In genomic region chr16:93710924-93711323, GRCm38 (mm10) we compare ENCODE assay signal across 8 mouse cellular contexts. TPM values are rescaled to one million over a fixed set of nuclear protein-coding genes. Genes with fewer than 3 reads are reported as not detected.
DNase-seq lines count a peak whose midpoint lies in the region; ATAC-seq and TF ChIP-seq lines count a peak whose summit lies in the region.

No protein-coding gene starts in this region.

- WGBS in hindbrain, embryonic 10.5 days = under 1% methylated on average over 11 of the region's 11 CpGs
- WGBS in lung, postnatal 0 days = under 1% methylated on average over 11 of the region's 11 CpGs

- H3K9me3 ChIP-seq in hindbrain, embryonic 10.5 days = no peaks in the 10 kb centered on the region
- no peaks in the 10 kb centered on the region for H3K9me3 ChIP-seq in lung, postnatal 0 days (ENCODE audit: low read length)

- H3K4me1 ChIP-seq in hindbrain, embryonic 10.5 days (replicated peaks) = peaks cover 22% of the 10 kb centered on the region
- peaks cover 4% of the 10 kb centered on the region; the same call in 1 of the 2 replicates for H3K4me1 ChIP-seq in lung, postnatal 0 days (ENCODE audit: insufficient read depth, low read depth, low read length)

- H3K9ac ChIP-seq in lung, postnatal 0 days (replicated peaks; ENCODE audit: low read depth) = no peak overlapping the region

- DNase-seq in Muller cell, postnatal 12 days (ENCODE audit: inconsistent ontology term) = peak; percentile 84
- peak; percentile 84 for DNase-seq in cerebellum, adult 8-10 months
- peak; percentile 68 for DNase-seq in forelimb bud, embryonic 11.5 days (ENCODE audit: low read depth, low spot score)
- peak; percentile 71 for DNase-seq in hindbrain, embryonic 10.5 days (ENCODE audit: low spot score)
- DNase-seq in layer of hippocampus, postnatal 10 days (ENCODE audit: low spot score in 2 of 2) = peak; percentile 69 to 77
- DNase-seq in lung, postnatal 0 days (ENCODE audit: low spot score) = peak; percentile 95
- DNase-seq in ovary, postnatal 36 days (ENCODE audit: low spot score) = peak; percentile 60
- DNase-seq in thymus, postnatal 14 days = peak; percentile 77

- H3K36me3 ChIP-seq in hindbrain, embryonic 10.5 days = no peaks in the 10 kb centered on the region
- no peaks in the 10 kb centered on the region for H3K36me3 ChIP-seq in lung, postnatal 0 days (ENCODE audit: insufficient read depth, low read length)

- peak; percentile 28 for ATAC-seq in lung, postnatal 0 days

- H3K27me3 ChIP-seq in hindbrain, embryonic 10.5 days (ENCODE audit: insufficient read depth, poor library complexity, severe bottlenecking) = peaks cover 43% of the 10 kb centered on the region
- H3K27me3 ChIP-seq in lung, postnatal 0 days (replicated peaks; ENCODE audit: insufficient read depth, low read length) = no peaks in the 10 kb centered on the region

- no peak overlapping the region for H3K27ac ChIP-seq in hindbrain, embryonic 10.5 days
- peak overlapping the region; percentile 73 for H3K27ac ChIP-seq in lung, postnatal 0 days (ENCODE audit: low read length)

- peak overlapping the region; percentile 82 for H3K4me3 ChIP-seq in hindbrain, embryonic 10.5 days
- H3K4me3 ChIP-seq in lung, postnatal 0 days (ENCODE audit: low read depth, low read length) = peak overlapping the region; percentile 36

- peak overlapping the region; percentile 54 for H3K4me2 ChIP-seq in lung, postnatal 0 days (replicated peaks; ENCODE audit: low read depth, low read length)

- peak; percentile 88 for TF ChIP-seq CTCF in lung, postnatal 0 days (IDR thresholded peaks at IDR 0.05)

- TF ChIP-seq EP300 in lung, postnatal 0 days (IDR thresholded peaks at IDR 0.05) = no peak

RNA-seq across cellular contexts. Expression of gene Dop1b, which starts 0.8 kb away (rescaled TPM):
- polyA plus RNA-seq in hindbrain, embryonic 10.5 days (2016; fragmentation: Nextera tagmentation; extraction: Ambion mirVana) = 12.0 and 20.2 TPM in 2 replicates
- 10 to 100 TPM; 90.1 to 93.3 TPM for total RNA-seq in layer of hippocampus, postnatal 10 days (2021)
- 14.8 and 19.8 TPM in 2 replicates for polyA plus RNA-seq in lung, postnatal 0 days (2015; fragmentation: Nextera tagmentation; extraction: Ambion mirVana)

RNA-seq across cellular contexts. Expression of gene Cbr3, which starts 27.9 kb away (rescaled TPM):
- polyA plus RNA-seq in hindbrain, embryonic 10.5 days (2016; fragmentation: Nextera tagmentation; extraction: Ambion mirVana) = 1.3 and 1.5 TPM in 2 replicates
- 10 to 100 TPM; 12.5 to 13.9 TPM for total RNA-seq in layer of hippocampus, postnatal 10 days (2021)
- polyA plus RNA-seq in lung, postnatal 0 days (2015; fragmentation: Nextera tagmentation; extraction: Ambion mirVana) = 14.4 TPM in 2 replicates
